Mouse (Mus musculus) G1E (cell line): Measurements from ENCODE around the gene Cdc25a. TPM values are rescaled to one million over a fixed set of nuclear protein-coding genes. Genes with fewer than 3 reads are reported as not detected.

Source experiments
- ATAC-seq: 2 replicates; pipeline ENCODE4 v1.8.0; 2016; ENCODE audit warnings: mild to moderate bottlenecking; ENCODE audit not compliant: insufficient number of reproducible peaks, poor library complexity, low FRiP score, severe bottlenecking; ENCODE audit errors: extremely low read depth
- DNase-seq: peaks from one replicate; pipeline ENCODE4 v3.0.0; 2012; ENCODE audit warnings: low spot score
- H3K27me3 ChIP-seq: 2 replicates; pipeline ENCODE4 v1.6.1; 2012; ENCODE audit warnings: mild to moderate bottlenecking, low read length, inconsistent platforms; ENCODE audit not compliant: insufficient read depth
- H3K36me3 ChIP-seq: replicated peaks from 2 replicates; pipeline ENCODE3; 2012; ENCODE audit warnings: mild to moderate bottlenecking, inconsistent platforms
- H3K4me1 ChIP-seq: 2 replicates; pipeline ENCODE4 v1.6.1; 2012; ENCODE audit warnings: low read depth, low read length, inconsistent platforms, mixed read lengths; ENCODE audit not compliant: insufficient read depth
- H3K4me3 ChIP-seq: 2 replicates; pipeline ENCODE4 v1.5.1; 2012; ENCODE audit warnings: low read depth, mild to moderate bottlenecking, inconsistent platforms, low read length, moderate library complexity, mixed read lengths
- H3K9me3 ChIP-seq: replicated peaks from 2 replicates; pipeline ENCODE4 v1.6.1; 2012; ENCODE audit warnings: inconsistent platforms
- CTCF ChIP-seq: IDR thresholded peaks from 2 replicates; pipeline ENCODE4 v1.5.1; 2012; ENCODE audit warnings: low read depth, low read length, inconsistent platforms, mixed read lengths
- GATA1 ChIP-seq: IDR thresholded peaks from 2 replicates; pipeline ENCODE4 v1.6.1; 2012; ENCODE audit warnings: borderline replicate concordance, low read length, inconsistent platforms, mixed read lengths
- GATA2 ChIP-seq: IDR thresholded peaks from 2 replicates; pipeline ENCODE4 v1.6.1; 2012; ENCODE audit warnings: low read depth, low read length, inconsistent platforms, borderline replicate concordance
- POLR2AphosphoS5 ChIP-seq: IDR thresholded peaks from 2 replicates; pipeline ENCODE4 v1.6.1; 2012; ENCODE audit warnings: low read depth, low read length, inconsistent platforms; ENCODE audit not compliant: insufficient replicate concordance
- TAL1 ChIP-seq: conservative IDR thresholded peaks from 2 replicates; pipeline ENCODE4 v1.6.1; 2012; ENCODE audit warnings: low read depth, low read length, inconsistent platforms, mixed read lengths
- polyA plus RNA-seq: library from polyadenylated mRNA; stranded (reverse); fragments of >175 nt; gene quantifications from 2 replicates; pipeline ENCODE4 v1.2.3, GENCODE M21; 2012
- total RNA-seq, 2 experiments: library from RNA; stranded (forward) in 1 of 2; stranded (reverse) in 1 of 2; fragments of 200-1000 nt in 1 of 2; fragments of >200 nt in 1 of 2; fragmentation: Nextera tagmentation in 1 of 2; gene quantifications; 2 replicates each; pipeline ENCODE4 v1.2.3; 2014 to 2017

The Cdc25a gene
- total and polyA plus RNA-seq, 3 experiments: 38.5 to 102 (median 46.4) TPM

GRCm38 (mm10) chr9:109930063-109930462 lies 54.7 kb downstream of the Cdc25a start:
- DNase-seq: no peak
- ATAC-seq: no peak
- H3K4me1 ChIP-seq: peaks cover 23% of the 10 kb centered on the region
- no peaks in the 10 kb centered on the region for H3K9me3 ChIP-seq
- H3K36me3 ChIP-seq: no peaks in the 10 kb centered on the region
- H3K4me3 ChIP-seq: no peak overlapping the region
- TF ChIP-seq CTCF (no peak), TAL1 (no peak), POLR2AphosphoS5 (no peak)
- H3K27me3 ChIP-seq: peaks cover 6% of the 10 kb centered on the region; the same call in 1 of the 2 replicates

DNA sequence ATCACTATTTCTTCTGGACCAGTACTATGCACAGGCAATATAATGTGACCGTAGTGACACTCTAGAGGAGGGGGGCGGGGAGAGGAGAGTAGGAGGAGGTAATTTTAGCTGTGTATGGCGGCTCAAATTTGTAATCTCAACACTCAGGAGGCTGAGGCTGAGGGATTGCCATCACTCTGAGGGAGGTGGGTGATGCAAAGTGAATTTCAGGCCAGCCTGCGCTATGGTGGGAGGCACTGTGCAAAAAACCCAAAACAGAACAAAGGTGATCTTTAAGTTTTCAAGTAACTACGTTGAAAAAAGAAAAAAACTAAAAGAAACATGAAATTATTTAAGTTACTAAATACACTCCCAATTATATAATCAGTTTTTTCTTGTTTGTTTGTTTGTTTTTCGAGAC lies 55.4 kb downstream of the Cdc25a start:
- Histone ChIP-seq H3K9me3 (no peaks in the 10 kb centered on the region), H3K4me3 (peak overlapping the region; percentile 78; the same call in 1 of the 2 replicates), H3K36me3 (no peaks in the 10 kb centered on the region), H3K27me3 (peaks cover 6% of the 10 kb centered on the region; the same call in 1 of the 2 replicates), H3K4me1 (peaks cover 23% of the 10 kb centered on the region)
- DNase-seq (no peak), ATAC-seq (no peak)
- TF ChIP-seq TAL1: no peak
- no peak for TF ChIP-seq CTCF
- TF ChIP-seq GATA1: no peak

- peaks cover 6% of the 10 kb centered on the region; the same call in 1 of the 2 replicates for H3K27me3 ChIP-seq
- H3K36me3 ChIP-seq: no peaks in the 10 kb centered on the region
- no peaks in the 10 kb centered on the region for H3K9me3 ChIP-seq
- TF ChIP-seq GATA1 (no peak), POLR2AphosphoS5 (no peak), TAL1 (no peak), CTCF (no peak), GATA2 (no peak)
- ATAC-seq: peak; percentile 90
- peak within 1 kb of the TSS; percentile 78 for H3K4me3 ChIP-seq
- DNase-seq: peak; percentile 97
- peaks cover 23% of the 10 kb centered on the region for H3K4me1 ChIP-seq
Observed at GRCm38 (mm10) chr9:109931257-109932171, 56.1 kb downstream of the Cdc25a start, which contains the start of gene Map4. Gene Map4 (plus strand): TSS chr9:109931460.

DNA sequence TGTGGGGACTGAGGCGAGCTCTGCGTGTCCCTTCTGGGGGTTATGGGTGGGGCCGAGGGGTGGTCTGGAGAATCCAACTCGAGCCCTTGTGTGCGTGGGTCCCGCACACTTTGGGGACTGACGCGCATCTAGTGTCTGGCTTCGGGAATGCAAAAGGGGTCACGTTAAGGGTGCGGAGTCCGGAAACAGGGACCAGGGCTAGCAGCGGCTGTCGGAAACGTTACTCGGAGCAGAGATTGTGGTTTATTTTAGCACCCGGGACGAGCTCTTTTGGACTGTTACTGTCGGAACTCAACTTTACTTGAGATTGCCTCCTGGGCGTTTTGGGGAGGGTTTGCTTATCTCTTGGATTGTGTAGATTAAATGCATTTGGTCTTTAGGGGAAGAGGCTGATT lies 57.0 kb downstream of the Cdc25a start:
- H3K9me3 ChIP-seq: no peaks in the 10 kb centered on the region
- peak overlapping the region; percentile 78 for H3K4me3 ChIP-seq
- TF ChIP-seq CTCF (no peak), GATA1 (no peak), TAL1 (no peak), GATA2 (no peak), POLR2AphosphoS5 (no peak)
- no peak for ATAC-seq
- peaks cover 3% of the 10 kb centered on the region; the same call in 1 of the 2 replicates for H3K27me3 ChIP-seq
- H3K4me1 ChIP-seq: peaks cover 23% of the 10 kb centered on the region
- DNase-seq: peak; percentile 4
- H3K36me3 ChIP-seq: no peaks in the 10 kb centered on the region

- H3K27me3 ChIP-seq: peaks cover 3% of the 10 kb centered on the region; the same call in 1 of the 2 replicates
- ATAC-seq (no peak), DNase-seq (peak; percentile 21)
- no peaks in the 10 kb centered on the region for H3K9me3 ChIP-seq
- no peaks in the 10 kb centered on the region for H3K36me3 ChIP-seq
- peaks cover 23% of the 10 kb centered on the region for H3K4me1 ChIP-seq
- no peak for TF ChIP-seq GATA2
- no peak for TF ChIP-seq GATA1
- TF ChIP-seq CTCF: no peak
- no peak for TF ChIP-seq POLR2AphosphoS5
- TF ChIP-seq TAL1: no peak
- peak overlapping the region; percentile 78 for H3K4me3 ChIP-seq
Observed at GRCm38 (mm10) chr9:109932756-109933375, 57.5 kb downstream of the Cdc25a start.

- Histone ChIP-seq H3K9me3 (no peaks in the 10 kb centered on the region), H3K4me3 (no peak overlapping the region), H3K27me3 (no peaks in the 10 kb centered on the region), H3K4me1 (0 out of 2 replicates have a peak, but pooled peaks cover 2% of the 10 kb centered on the region), H3K36me3 (no peaks in the 10 kb centered on the region)
- ATAC-seq (no peak), DNase-seq (no peak)
- TF ChIP-seq POLR2AphosphoS5: no peak
- no peak for TF ChIP-seq TAL1
- no peak for TF ChIP-seq GATA1
- no peak for TF ChIP-seq CTCF
- TF ChIP-seq GATA2: no peak
Observed at GRCm38 (mm10) chr9:109939401-109939800, 64.0 kb downstream of the Cdc25a start.
